Mouse (Mus musculus) urinary bladder, postnatal 25 days (tissue): ENCODE data around the gene Rbms3.

Experiments used
- DNase-seq: peaks from one replicate; pipeline ENCODE4 v3.0.0; 2022; ENCODE audit warnings: low spot score

Gene Rbms3

DNA sequence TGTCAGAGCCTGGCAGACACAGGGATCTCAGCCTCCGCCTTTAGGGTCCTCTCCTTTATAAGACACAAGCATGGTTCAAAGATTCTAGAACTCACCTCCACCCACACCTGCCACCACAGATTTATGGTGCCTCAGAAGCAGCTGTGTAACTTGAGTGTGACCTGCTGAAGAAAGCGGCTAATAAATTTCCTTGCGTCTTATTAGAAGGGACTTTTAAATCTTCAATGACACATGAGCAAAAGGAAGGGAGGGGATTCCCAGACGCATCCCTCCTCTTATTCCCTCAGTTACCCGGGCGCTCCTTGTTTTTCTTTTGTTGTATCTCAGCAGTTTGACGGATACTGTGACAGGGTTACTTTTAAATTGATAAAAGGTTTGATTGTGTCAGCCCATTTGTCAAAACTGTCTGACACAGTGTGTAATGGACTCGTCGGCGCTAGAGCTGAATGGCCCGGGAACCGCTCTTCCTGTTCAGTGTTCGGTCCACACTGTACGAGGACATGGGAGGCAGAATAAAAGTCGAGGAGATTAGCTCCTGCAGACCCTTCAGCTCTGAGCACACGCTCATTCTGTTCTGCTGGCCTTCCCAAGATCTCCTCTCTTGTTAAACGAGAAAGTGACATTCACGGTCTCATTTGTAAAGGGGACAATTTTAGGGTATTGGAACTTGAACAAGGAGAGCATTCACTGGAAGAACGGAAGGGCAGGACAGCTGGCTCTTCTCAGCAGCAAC lies 527.3 kb downstream of the Rbms3 start:
- no peak for DNase-seq

- no peak for DNase-seq
These were observed 529.5 kb downstream of the Rbms3 start for GRCm38 (mm10) chr9:117100181-117100580.

DNA sequence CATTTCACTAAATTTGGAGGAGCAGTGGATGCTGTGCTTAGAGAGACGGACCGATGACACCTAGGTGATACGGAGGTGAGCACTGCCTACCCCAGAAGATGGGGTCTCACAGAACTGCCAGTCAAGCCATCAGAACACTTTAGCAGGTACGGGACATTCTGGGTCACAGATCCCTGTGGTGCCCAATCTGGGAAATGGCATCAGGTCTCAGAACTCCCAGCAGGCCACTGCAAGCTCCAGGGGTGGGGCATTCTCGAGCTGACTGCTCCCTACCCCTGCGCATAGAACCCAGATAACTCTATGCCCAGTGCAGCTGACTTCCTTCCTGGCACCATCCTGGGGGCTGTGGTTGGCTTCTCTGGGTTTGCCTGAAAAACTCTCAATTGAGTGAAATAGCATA lies 536.2 kb downstream of the Rbms3 start:
- DNase-seq: no peak

DNA sequence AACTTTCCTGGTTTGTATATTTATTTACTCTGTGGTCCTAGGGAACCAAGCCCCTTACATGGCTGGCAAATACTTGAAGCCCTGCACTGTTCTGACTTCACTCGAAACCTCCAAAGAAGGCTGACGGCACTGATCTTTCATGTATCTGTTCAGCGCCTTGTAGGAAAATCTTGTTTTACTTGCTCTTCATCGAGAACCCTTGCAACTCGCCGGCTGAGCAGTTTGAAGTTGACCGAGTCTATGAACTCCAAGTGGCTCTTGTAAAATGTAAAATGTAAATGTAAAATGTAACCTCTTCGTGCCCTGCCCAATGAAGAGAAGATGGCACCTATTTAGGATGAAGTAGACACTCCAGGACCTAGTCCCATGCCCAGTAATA lies 537.5 kb downstream of the Rbms3 start:
- DNase-seq: no peak

GRCm38 (mm10) chr9:117091253-117092176 lies 538.2 kb downstream of the Rbms3 start:
- no peak for DNase-seq

GRCm38 (mm10) chr9:117089409-117090147 lies 540.1 kb downstream of the Rbms3 start:
- DNase-seq: no peak

DNA sequence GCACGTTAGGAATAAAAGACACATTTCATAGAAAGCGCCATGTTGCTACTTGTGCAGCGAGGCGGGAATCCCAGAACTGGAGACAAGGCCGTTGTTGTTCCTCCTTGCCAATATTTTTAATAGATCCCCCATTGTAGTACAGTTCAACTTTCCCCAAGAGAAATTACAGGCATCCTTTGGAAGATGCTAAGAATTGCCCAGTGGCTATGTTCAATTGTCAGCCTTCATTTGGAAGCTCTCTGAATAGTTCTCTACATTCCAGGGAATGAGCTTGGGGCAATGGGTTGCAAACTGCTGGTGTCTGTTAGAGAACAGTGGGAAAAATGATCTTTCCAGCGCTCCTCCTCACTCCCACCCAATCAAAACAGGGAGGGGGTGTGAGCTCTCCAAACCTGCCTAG lies 541.4 kb downstream of the Rbms3 start:
- DNase-seq: no peak

DNA sequence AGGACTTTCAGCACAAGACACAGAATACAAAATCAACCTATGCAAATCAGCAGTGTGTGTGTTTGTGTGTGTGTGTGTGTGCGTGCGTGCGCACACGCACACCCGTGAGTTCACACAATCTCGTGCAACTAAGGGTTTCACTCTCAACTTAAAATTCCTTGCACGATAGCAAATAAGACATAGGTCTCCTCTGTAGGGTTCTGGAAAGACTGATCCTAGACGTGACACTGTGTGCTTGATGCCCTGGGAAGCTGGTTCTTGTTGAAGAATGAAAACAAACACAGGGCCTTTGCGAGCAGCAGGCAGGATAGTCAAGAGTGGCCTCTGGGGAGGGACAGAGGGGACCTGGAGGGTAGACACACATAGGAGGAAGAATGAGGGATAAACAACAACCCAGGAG lies 544.0 kb downstream of the Rbms3 start:
- DNase-seq: no peak

GRCm38 (mm10) chr9:117084471-117084870 lies 545.2 kb downstream of the Rbms3 start:
- DNase-seq: no peak

GRCm38 (mm10) chr9:117079471-117079870 lies 550.2 kb downstream of the Rbms3 start:
- no peak for DNase-seq

GRCm38 (mm10) chr9:117077548-117077947 lies 552.2 kb downstream of the Rbms3 start:
- DNase-seq: no peak

GRCm38 (mm10) chr9:117076785-117077184 lies 552.9 kb downstream of the Rbms3 start:
- no peak for DNase-seq

GRCm38 (mm10) chr9:117072433-117073099 lies 557.1 kb downstream of the Rbms3 start:
- DNase-seq: no peak

GRCm38 (mm10) chr9:117070616-117071015 lies 559.1 kb downstream of the Rbms3 start:
- no peak for DNase-seq

- no peak for DNase-seq
These were observed 560.5 kb downstream of the Rbms3 start for GRCm38 (mm10) chr9:117069232-117069631.

- no peak for DNase-seq
These were observed 561.9 kb downstream of the Rbms3 start for GRCm38 (mm10) chr9:117067703-117068419.

GRCm38 (mm10) chr9:117066502-117066901 lies 563.2 kb downstream of the Rbms3 start:
- DNase-seq: no peak

- no peak for DNase-seq
These were observed 564.1 kb downstream of the Rbms3 start for GRCm38 (mm10) chr9:117065601-117066000.

GRCm38 (mm10) chr9:117059586-117059985 lies 570.1 kb downstream of the Rbms3 start:
- no peak for DNase-seq

DNA sequence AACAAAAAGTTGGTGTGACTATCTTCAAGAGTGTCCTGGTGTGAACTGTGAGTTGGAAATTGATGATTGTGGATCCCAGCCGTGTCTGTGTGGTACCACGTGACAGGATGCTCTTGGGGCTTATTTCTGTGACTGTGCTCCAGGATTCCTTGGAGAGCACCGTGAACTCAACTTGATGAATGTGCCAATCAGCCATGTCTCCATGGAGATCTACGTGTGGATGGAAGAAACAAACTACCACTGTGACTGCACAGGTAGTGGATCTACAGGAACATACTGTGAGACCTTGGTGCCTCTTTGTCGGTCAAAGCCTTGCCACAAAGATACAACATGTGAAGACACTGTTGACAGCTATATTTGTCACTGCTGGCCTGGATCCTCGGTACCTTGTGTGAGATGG lies 570.6 kb downstream of the Rbms3 start:
- DNase-seq: no peak

DNA sequence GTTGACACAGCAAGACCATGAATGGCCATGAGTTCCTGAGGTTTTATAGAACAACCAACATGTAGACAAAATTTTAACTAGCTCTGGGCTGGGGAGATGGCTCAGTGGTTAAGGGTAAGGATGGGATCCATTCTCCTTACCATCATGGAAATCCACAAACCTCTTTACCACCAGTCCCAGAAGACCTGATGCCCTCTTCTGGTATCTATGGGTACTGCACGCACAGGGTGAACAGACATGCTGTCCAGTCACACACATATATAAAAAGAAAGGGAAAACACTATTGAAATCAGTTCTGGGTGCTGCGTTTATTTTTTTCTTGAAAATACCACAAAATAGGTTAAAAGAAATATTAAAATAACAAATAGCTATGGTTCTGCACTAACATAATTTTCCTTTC lies 577.8 kb downstream of the Rbms3 start:
- no peak for DNase-seq
